Mouse (Mus musculus) forebrain, embryonic 12.5 days (tissue): ENCODE measurements around the gene Msi1. TPM values are rescaled to one million over a fixed set of nuclear protein-coding genes. Genes with fewer than 3 reads are reported as not detected.

Experiments used
- ATAC-seq: fragments of 200-750 bp; cut with Nextera tagmentation; 2 replicates; pipeline ENCODE4 v1.8.0; 2017; ENCODE audit warnings: moderate TSS enrichment; ENCODE audit not compliant: low FRiP score
- H3K27ac ChIP-seq: fragments of 300-500 bp; sonication (generic); 2 replicates; pipeline ENCODE4 v1.5.1; 2016; ENCODE audit warnings: mild to moderate bottlenecking
- H3K27me3 ChIP-seq: fragments of 300-500 bp; sonication (generic); 2 replicates; pipeline ENCODE4 v1.6.1; 2016; ENCODE audit warnings: mild to moderate bottlenecking
- H3K36me3 ChIP-seq: fragments of 300-500 bp; sonication (generic); replicated peaks from 2 replicates; pipeline ENCODE4 v1.6.1; 2016; ENCODE audit warnings: mild to moderate bottlenecking
- H3K4me1 ChIP-seq: fragments of 300-500 bp; sonication (generic); 2 replicates; pipeline ENCODE4 v1.6.1; 2016
- H3K4me2 ChIP-seq: fragments of 300-500 bp; sonication (generic); 2 replicates; pipeline ENCODE4 v1.6.1; 2016; ENCODE audit warnings: mild to moderate bottlenecking, moderate library complexity
- H3K4me3 ChIP-seq: fragments of 300-500 bp; sonication (generic); replicated peaks from 2 replicates; pipeline ENCODE4 v1.5.1; 2016; ENCODE audit warnings: mild to moderate bottlenecking
- H3K9ac ChIP-seq: fragments of 300-500 bp; sonication (generic); 2 replicates; pipeline ENCODE4 v1.6.1; 2016; ENCODE audit warnings: mild to moderate bottlenecking
- H3K9me3 ChIP-seq: fragments of 300-500 bp; sonication (generic); 2 replicates; pipeline ENCODE4 v1.6.1; 2016
- WGBS: fragments of 180-500 bp; shearing (Covaris S2); methylation state at CpG from one replicate; pipeline ENCODE4 v1.1.7; 2016; 5-methylcytosine and 5-hydroxymethylcytosine counted together
- polyA plus RNA-seq: library from polyadenylated mRNA; unstranded; fragments of >200 nt; fragmentation: Nextera tagmentation; extraction: Ambion mirVana; gene quantifications from 2 replicates; pipeline ENCODE4 v1.2.1, GENCODE M21; 2016

The Msi1 gene
- polyA plus RNA-seq, 1 experiment from 2014 or later = 161 TPM

DNA sequence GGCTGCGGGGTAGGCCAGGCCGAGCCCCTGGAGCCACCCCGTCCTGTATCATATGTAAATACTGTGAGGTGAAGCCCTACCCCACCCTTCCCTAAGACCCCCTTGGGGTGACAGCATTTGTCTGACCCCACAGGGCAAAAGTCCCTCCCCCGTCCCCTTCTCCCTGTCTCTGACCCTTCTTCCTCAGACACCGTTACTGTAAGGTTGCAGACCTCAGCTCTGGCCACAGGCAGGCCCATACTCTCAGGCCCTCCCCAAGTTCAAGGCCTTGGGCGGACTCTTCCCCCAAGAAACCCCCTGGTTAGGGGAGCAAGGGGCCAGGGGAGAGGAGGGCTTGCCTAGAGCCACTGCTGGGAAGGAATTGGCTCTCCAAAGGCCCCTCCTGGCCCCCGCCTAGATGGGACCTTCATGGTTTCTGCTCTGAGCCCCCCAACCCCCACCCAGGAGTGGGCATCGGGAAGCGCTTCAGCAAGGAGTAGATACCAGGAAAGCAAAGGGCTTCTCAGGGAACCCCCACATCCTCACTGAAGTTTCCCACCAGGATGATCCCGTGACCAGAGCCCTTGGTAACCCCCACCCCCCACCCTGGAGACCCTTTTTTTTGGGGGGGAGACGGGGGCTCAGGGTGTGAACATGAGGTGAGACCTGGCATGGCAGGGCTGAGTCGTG, 25.2 kb downstream of the Msi1 start:
- Histone ChIP-seq H3K9me3 (no peaks in the 10 kb centered on the region), H3K27me3 (no peaks in the 10 kb centered on the region), H3K4me1 (no peaks in the 10 kb centered on the region), H3K9ac (no peak overlapping the region), H3K4me3 (no peak overlapping the region), H3K27ac (peak overlapping the region; percentile 2; the same call in 1 of the 2 replicates), H3K4me2 (no peak overlapping the region), H3K36me3 (peaks cover 54% of the 10 kb centered on the region)
- ATAC-seq = peak; percentile 27; the same call in 1 of the 2 replicates
- WGBS = 84% methylated on average over 12 of the region's 12 CpGs

- 0 out of 2 replicates have a peak overlapping the region, but pooled peaks have one; percentile 47 for H3K27ac ChIP-seq
- peaks cover 41% of the 10 kb centered on the region for H3K36me3 ChIP-seq
- no peaks in the 10 kb centered on the region for H3K9me3 ChIP-seq
- ATAC-seq = no peak
- WGBS = 81% methylated on average over 7 of the region's 7 CpGs
- H3K27me3 ChIP-seq = no peaks in the 10 kb centered on the region
- H3K4me2 ChIP-seq = no peak overlapping the region
- no peak overlapping the region for H3K9ac ChIP-seq
- no peak overlapping the region for H3K4me3 ChIP-seq
- no peaks in the 10 kb centered on the region for H3K4me1 ChIP-seq
Measured at GRCm38 (mm10) chr5:115455838-115456237, 26.4 kb downstream of the Msi1 start.

DNA sequence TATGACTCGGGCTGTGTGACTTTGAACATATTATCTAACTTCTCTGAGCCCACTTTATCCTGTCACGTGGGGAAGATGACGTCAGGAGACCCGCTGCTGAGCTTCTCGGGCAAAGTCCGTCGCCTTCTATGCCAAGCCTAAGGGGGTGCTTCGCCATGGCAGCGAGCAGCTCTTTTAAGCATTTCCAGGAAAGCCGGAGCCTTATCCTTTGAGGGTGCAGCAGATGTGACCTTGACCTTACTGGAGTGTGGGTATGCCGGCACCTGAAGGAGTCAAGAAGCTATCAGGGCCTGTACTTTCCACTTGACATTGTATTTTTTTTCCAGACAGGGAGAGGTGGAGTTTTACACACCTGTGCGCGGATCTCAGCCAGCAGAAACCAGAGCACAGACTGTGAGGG, 29.5 kb downstream of the Msi1 start:
- Histone ChIP-seq H3K4me2 (no peak overlapping the region), H3K27me3 (no peaks in the 10 kb centered on the region), H3K4me1 (no peaks in the 10 kb centered on the region), H3K27ac (no peak overlapping the region), H3K9ac (no peak overlapping the region), H3K4me3 (no peak overlapping the region), H3K9me3 (no peaks in the 10 kb centered on the region), H3K36me3 (peaks cover 11% of the 10 kb centered on the region)
- WGBS = 76% methylated on average over 13 of the region's 13 CpGs
- no peak for ATAC-seq

DNA sequence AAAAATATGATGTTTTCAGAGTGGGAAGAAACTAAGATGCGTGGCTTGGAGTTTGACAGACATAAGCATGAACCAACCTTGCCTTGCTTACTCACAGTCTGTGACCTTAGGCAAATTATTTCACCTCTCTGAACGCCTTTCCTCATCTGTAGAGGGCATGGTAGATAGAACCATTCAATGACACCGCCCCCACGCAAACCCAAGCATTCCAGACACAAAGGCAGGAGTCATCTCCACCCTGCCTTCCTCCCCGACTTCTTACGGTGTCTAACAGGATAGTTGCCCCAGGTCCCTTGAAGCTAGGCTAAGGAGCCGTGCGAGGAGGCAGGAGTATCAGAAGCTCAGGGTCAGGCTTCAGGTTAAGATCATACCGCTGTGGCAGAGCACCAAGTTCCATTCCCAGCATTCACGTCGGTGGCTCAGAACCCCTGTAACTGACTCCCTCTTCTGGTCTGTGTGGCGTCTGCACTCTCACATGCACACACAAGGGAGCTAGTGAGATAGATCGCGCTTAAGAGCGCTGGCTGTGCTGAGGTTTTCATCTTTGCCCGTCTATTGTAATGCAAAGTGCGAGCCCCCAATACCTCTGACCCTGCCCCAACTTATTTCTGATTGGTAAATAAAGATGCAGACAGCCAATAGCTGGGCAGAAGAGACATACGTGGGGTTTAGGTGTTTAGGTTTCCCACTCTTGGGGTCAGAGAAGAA, 35.2 kb downstream of the Msi1 start:
- no peak for ATAC-seq

DNA sequence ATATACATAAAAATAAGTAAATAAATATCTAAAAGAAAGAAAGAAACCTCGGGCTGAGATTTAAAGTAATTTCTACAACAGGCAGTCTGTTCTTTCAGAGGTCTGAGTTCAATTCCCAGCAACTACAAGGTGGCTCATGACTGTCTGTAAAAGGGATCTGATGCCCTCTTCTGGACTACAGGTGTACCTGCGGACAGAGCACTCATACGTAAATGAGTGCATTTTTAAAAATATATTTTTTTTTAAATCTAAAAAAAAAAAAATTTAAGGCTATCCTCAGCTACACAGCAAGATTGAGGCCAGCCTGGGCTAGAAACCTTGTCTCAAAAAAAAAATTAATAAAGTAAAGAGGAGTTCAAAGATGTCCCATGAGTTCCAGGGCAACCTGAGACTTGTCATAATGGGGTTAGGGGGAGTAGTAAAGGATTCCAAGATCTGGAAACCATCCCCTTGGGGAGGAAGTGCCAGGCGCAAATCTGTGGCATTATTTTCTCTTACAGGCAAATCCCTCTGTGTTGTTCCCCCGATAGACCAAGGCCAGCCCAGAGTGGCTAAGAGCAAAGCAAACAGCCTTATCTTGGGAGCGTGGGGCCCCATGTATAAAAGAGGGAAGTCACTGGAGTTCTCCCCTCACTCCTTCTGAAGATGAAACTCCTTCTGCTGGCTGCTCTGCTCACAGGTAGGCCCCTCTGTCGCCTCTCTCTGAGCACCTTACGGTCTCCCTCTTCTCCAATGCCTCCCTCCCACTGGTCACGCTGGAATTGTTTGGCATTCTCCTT, 36.4 kb downstream of the Msi1 start, which contains the start of gene Pla2g1b:
Pla2g1b (plus strand) TSS at position 621 of the 779 bp plus-strand sequence.
- Histone ChIP-seq H3K9ac (no peak within 1 kb of the TSS), H3K4me1 (peaks cover 3% of the 10 kb centered on the region), H3K9me3 (no peaks in the 10 kb centered on the region), H3K36me3 (no peaks in the 10 kb centered on the region), H3K4me2 (no peak within 1 kb of the TSS), H3K4me3 (no peak within 1 kb of the TSS), H3K27me3 (no peaks in the 10 kb centered on the region), H3K27ac (no peak within 1 kb of the TSS)
- WGBS = 52% methylated on average over 9 of the region's 9 CpGs
- ATAC-seq = no peak

More for the DNA sequence above, 35.2 kb downstream of the Msi1 start:
- 77% methylated on average over 18 of the region's 18 CpGs for WGBS
- H3K27me3 ChIP-seq = no peaks in the 10 kb centered on the region
- no peaks in the 10 kb centered on the region for H3K4me1 ChIP-seq
- H3K4me2 ChIP-seq = no peak overlapping the region
- H3K4me3 ChIP-seq = no peak overlapping the region
- no peaks in the 10 kb centered on the region for H3K36me3 ChIP-seq
- H3K9ac ChIP-seq = no peak overlapping the region
- H3K27ac ChIP-seq = no peak overlapping the region
- H3K9me3 ChIP-seq = no peaks in the 10 kb centered on the region

- Histone ChIP-seq H3K4me1 (peaks cover 8% of the 10 kb centered on the region), H3K4me2 (no peak overlapping the region), H3K27me3 (peaks cover 4% of the 10 kb centered on the region), H3K9ac (no peak overlapping the region), H3K27ac (no peak overlapping the region), H3K36me3 (no peaks in the 10 kb centered on the region), H3K9me3 (no peaks in the 10 kb centered on the region), H3K4me3 (no peak overlapping the region)
- ATAC-seq = no peak
- WGBS = 75% methylated on average over 6 of the region's 6 CpGs
Measured at GRCm38 (mm10) chr5:115469791-115470190, 40.4 kb downstream of the Msi1 start.

GRCm38 (mm10) chr5:115470766-115471531, 41.5 kb downstream of the Msi1 start:
- H3K4me3 ChIP-seq = no peak overlapping the region
- ATAC-seq = no peak
- H3K27me3 ChIP-seq = peaks cover 5% of the 10 kb centered on the region
- no peak overlapping the region for H3K4me2 ChIP-seq
- no peak overlapping the region for H3K9ac ChIP-seq
- H3K36me3 ChIP-seq = no peaks in the 10 kb centered on the region
- no peaks in the 10 kb centered on the region for H3K9me3 ChIP-seq
- no peak overlapping the region for H3K27ac ChIP-seq
- 41% methylated on average over 20 of the region's 20 CpGs for WGBS
- peaks cover 17% of the 10 kb centered on the region for H3K4me1 ChIP-seq

- no peak for ATAC-seq
- Histone ChIP-seq H3K9me3 (no peaks in the 10 kb centered on the region), H3K27ac (no peak overlapping the region), H3K27me3 (peaks cover 5% of the 10 kb centered on the region), H3K4me1 (peaks cover 21% of the 10 kb centered on the region), H3K36me3 (no peaks in the 10 kb centered on the region; the same call in 1 of the 2 replicates), H3K9ac (no peak overlapping the region), H3K4me2 (no peak overlapping the region), H3K4me3 (no peak overlapping the region)
- 71% methylated on average over 10 of the region's 10 CpGs for WGBS
Measured at GRCm38 (mm10) chr5:115473191-115473590, 43.8 kb downstream of the Msi1 start.

- Histone ChIP-seq H3K9ac (no peak overlapping the region), H3K4me3 (no peak overlapping the region), H3K4me1 (peaks cover 21% of the 10 kb centered on the region), H3K27me3 (peaks cover 6% of the 10 kb centered on the region), H3K27ac (no peak overlapping the region), H3K9me3 (no peaks in the 10 kb centered on the region), H3K4me2 (no peak overlapping the region), H3K36me3 (no peaks in the 10 kb centered on the region; the same call in 1 of the 2 replicates)
- ATAC-seq = no peak
- 82% methylated on average over 22 of the region's 22 CpGs for WGBS
Measured at GRCm38 (mm10) chr5:115474174-115474828, 44.9 kb downstream of the Msi1 start.

GRCm38 (mm10) chr5:115475337-115476106, 46.1 kb downstream of the Msi1 start:
- peak; percentile 84 for ATAC-seq
- Histone ChIP-seq H3K4me2 (peak overlapping the region; percentile 47), H3K4me3 (peak overlapping the region; percentile 28), H3K4me1 (peaks cover 26% of the 10 kb centered on the region), H3K36me3 (no peaks in the 10 kb centered on the region; the same call in 1 of the 2 replicates), H3K9ac (peak overlapping the region; percentile 44), H3K9me3 (no peaks in the 10 kb centered on the region), H3K27ac (0 out of 2 replicates have a peak overlapping the region, but pooled peaks have one; percentile 14), H3K27me3 (peaks cover 18% of the 10 kb centered on the region)
- 5% methylated on average over 22 of the region's 22 CpGs for WGBS
